Mouse (Mus musculus) lung, adult 2 months (tissue): ENCODE data around the gene Adam19.

ENCODE experiments used
- CTCF ChIP-seq: fragments of 200-500 bp; IDR thresholded peaks from 2 replicates; pipeline ENCODE4 v1.5.1; 2011; ENCODE audit warnings: mild to moderate bottlenecking, low read length, control low read depth; ENCODE audit not compliant: insufficient read depth
- POLR2A ChIP-seq: fragments of 200-500 bp; IDR thresholded peaks from 2 replicates; pipeline ENCODE4 v1.6.1; 2011; ENCODE audit warnings: low read depth, mild to moderate bottlenecking, control low read depth, low read length, borderline replicate concordance; ENCODE audit errors: extremely low read depth

DNA sequence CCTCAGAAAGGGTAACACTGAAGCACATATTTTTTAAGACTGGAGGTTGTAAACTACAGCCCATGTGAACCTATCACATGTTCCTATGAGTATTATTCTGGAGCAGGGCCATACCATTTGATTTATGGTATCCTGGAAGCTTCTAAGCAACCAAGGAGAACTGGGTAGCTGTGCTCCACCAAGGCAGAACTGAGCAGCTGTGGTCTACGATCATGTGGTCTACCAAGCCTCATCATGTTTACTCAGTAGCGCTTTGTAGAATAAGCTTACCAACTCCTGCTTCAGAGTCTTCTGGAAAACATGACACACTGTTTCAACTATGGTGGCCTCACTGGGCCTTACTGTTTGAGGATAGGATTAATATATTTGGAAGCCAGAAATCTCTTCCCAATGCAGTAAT lies 60.7 kb downstream of the Adam19 start:
- TF ChIP-seq CTCF (no peak), POLR2A (no peak)
